Mouse (Mus musculus) brain, embryonic 14.5 days (tissue): Measurements from ENCODE around the gene Itgb3.

Experiments used
- CTCF ChIP-seq: fragments of 200-500 bp; IDR thresholded peaks from 2 replicates; pipeline ENCODE4 v1.5.1; 2012; ENCODE audit warnings: inconsistent platforms, mild to moderate bottlenecking, moderate library complexity, borderline replicate concordance; ENCODE audit not compliant: insufficient read depth, insufficient read length; ENCODE audit errors: extremely low read depth
- POLR2A ChIP-seq: fragments of 200-500 bp; IDR thresholded peaks from 2 replicates; pipeline ENCODE4 v1.6.1; 2012; ENCODE audit warnings: mild to moderate bottlenecking, inconsistent platforms, borderline replicate concordance; ENCODE audit not compliant: poor library complexity, insufficient read depth, insufficient read length, severe bottlenecking; ENCODE audit errors: extremely low read depth

DNA sequence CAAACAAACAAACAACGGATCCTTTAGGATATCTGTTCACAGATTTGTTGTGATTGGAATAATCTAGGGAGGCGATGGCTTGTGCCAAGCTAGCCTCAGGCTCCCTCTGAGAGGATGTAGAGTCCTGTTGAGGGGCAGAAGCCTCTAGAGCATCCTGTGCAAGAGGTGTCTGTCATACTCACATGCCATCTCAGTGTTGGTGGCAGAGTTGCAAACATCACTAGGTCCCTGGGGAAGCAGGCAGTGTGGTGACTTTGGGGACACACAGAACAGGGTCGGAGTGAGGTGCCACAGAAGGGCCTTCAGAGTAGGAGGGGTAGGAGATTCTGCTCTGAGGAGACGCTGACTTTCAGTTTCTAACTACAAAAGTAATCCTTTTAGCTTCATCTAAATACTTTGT lies 1.9 kb downstream of the Itgb3 start:
- no peak for TF ChIP-seq POLR2A
- TF ChIP-seq CTCF: no peak
